Mouse (Mus musculus) megakaryocyte, embryonic 14.5 days (primary cell): ENCODE data around the gene Ankrd33. TPM values are rescaled to one million over a fixed set of nuclear protein-coding genes. Genes with fewer than 3 reads are reported as not detected.

Source experiments
- H3K27me3 ChIP-seq: replicated peaks from 2 replicates; pipeline ENCODE3; 2012; ENCODE audit warnings: inconsistent platforms
- H3K36me3 ChIP-seq: replicated peaks from 2 replicates; pipeline ENCODE3; 2012; ENCODE audit warnings: low read length, inconsistent platforms, mixed read lengths
- H3K4me1 ChIP-seq: 2 replicates; pipeline ENCODE4 v1.6.1; 2012; ENCODE audit warnings: inconsistent platforms
- H3K4me3 ChIP-seq: replicated peaks from 2 replicates; pipeline ENCODE3; 2012; ENCODE audit warnings: moderate library complexity, mild to moderate bottlenecking, inconsistent platforms
- H3K9me3 ChIP-seq: 2 replicates; pipeline ENCODE4 v1.6.1; 2012; ENCODE audit warnings: inconsistent platforms
- FLI1 ChIP-seq: IDR thresholded peaks from 2 replicates; pipeline ENCODE4 v1.6.1; 2012; ENCODE audit warnings: low read length, inconsistent platforms, mixed read lengths
- GATA1 ChIP-seq: IDR thresholded peaks from 3 replicates; pipeline ENCODE4 v1.6.1; 2012; ENCODE audit warnings: mixed read lengths, low read length, inconsistent platforms, borderline replicate concordance
- polyA plus RNA-seq: library from polyadenylated mRNA; stranded (reverse); fragments of >175 nt; gene quantifications from 2 replicates; pipeline ENCODE4 v1.2.3, GENCODE M21; 2012; ENCODE audit warnings: low replicate concordance; ENCODE audit not compliant: insufficient read depth

Ankrd33 gene
- polyA plus RNA-seq, 1 experiment, result not detected

- no peaks in the 10 kb centered on the region for H3K9me3 ChIP-seq
- no peak for TF ChIP-seq GATA1
- TF ChIP-seq FLI1, result no peak
- H3K27me3 ChIP-seq, result peaks cover 2% of the 10 kb centered on the region
- H3K4me1 ChIP-seq, result peaks cover 94% of the 10 kb centered on the region
- H3K4me3 ChIP-seq, result peak overlapping the region; percentile 31
- peaks cover 16% of the 10 kb centered on the region for H3K36me3 ChIP-seq
These were observed 27.9 kb downstream of the Ankrd33 start for GRCm38 (mm10) chr15:101143494-101143893.

- Histone ChIP-seq H3K4me1 (peaks cover 97% of the 10 kb centered on the region), H3K9me3 (no peaks in the 10 kb centered on the region), H3K27me3 (peaks cover 2% of the 10 kb centered on the region), H3K36me3 (peaks cover 16% of the 10 kb centered on the region), H3K4me3 (peak overlapping the region; percentile 92)
- TF ChIP-seq GATA1, result no peak
- no peak for TF ChIP-seq FLI1
These were observed 28.6 kb downstream of the Ankrd33 start for GRCm38 (mm10) chr15:101144176-101144575.

GRCm38 (mm10) chr15:101144779-101145178 lies 29.2 kb downstream of the Ankrd33 start:
- Histone ChIP-seq H3K27me3 (no peaks in the 10 kb centered on the region), H3K9me3 (no peaks in the 10 kb centered on the region), H3K4me1 (peaks cover 94% of the 10 kb centered on the region), H3K4me3 (peak overlapping the region; percentile 92), H3K36me3 (peaks cover 14% of the 10 kb centered on the region)
- TF ChIP-seq FLI1, result no peak
- TF ChIP-seq GATA1, result no peak

- TF ChIP-seq FLI1, result no peak
- TF ChIP-seq GATA1, result no peak
- no peaks in the 10 kb centered on the region for H3K9me3 ChIP-seq
- H3K4me1 ChIP-seq, result peaks cover 94% of the 10 kb centered on the region
- peak overlapping the region; percentile 92 for H3K4me3 ChIP-seq
- no peaks in the 10 kb centered on the region for H3K27me3 ChIP-seq
- peaks cover 14% of the 10 kb centered on the region for H3K36me3 ChIP-seq
These were observed 30.0 kb downstream of the Ankrd33 start for GRCm38 (mm10) chr15:101145424-101146099.

GRCm38 (mm10) chr15:101146100-101146965 lies 30.8 kb downstream of the Ankrd33 start:
- Histone ChIP-seq H3K4me3 (peak overlapping the region; percentile 92), H3K9me3 (no peaks in the 10 kb centered on the region)
- TF ChIP-seq GATA1, result no peak
- TF ChIP-seq FLI1, result no peak

GRCm38 (mm10) chr15:101147115-101147909 lies 31.8 kb downstream of the Ankrd33 start:
- H3K36me3 ChIP-seq, result peaks cover 14% of the 10 kb centered on the region
- H3K4me1 ChIP-seq, result peaks cover 97% of the 10 kb centered on the region
- H3K4me3 ChIP-seq, result peak overlapping the region; percentile 92
- no peaks in the 10 kb centered on the region for H3K27me3 ChIP-seq
- TF ChIP-seq GATA1 (no peak), FLI1 (no peak)
- H3K9me3 ChIP-seq, result no peaks in the 10 kb centered on the region

More at GRCm38 (mm10) chr15:101146100-101146965, 30.8 kb downstream of the Ankrd33 start:
- Histone ChIP-seq H3K4me1 (peaks cover 95% of the 10 kb centered on the region), H3K36me3 (peaks cover 14% of the 10 kb centered on the region), H3K27me3 (no peaks in the 10 kb centered on the region)

- no peak for TF ChIP-seq GATA1
- no peak for TF ChIP-seq FLI1
- H3K36me3 ChIP-seq, result peaks cover 12% of the 10 kb centered on the region
- H3K9me3 ChIP-seq, result no peaks in the 10 kb centered on the region
- H3K27me3 ChIP-seq, result no peaks in the 10 kb centered on the region
- H3K4me3 ChIP-seq, result peak overlapping the region; percentile 92
- H3K4me1 ChIP-seq, result peaks cover 92% of the 10 kb centered on the region
These were observed 32.3 kb downstream of the Ankrd33 start for GRCm38 (mm10) chr15:101147910-101148273.

- no peaks in the 10 kb centered on the region for H3K27me3 ChIP-seq
- peaks cover 92% of the 10 kb centered on the region for H3K4me1 ChIP-seq
- no peak for TF ChIP-seq GATA1
- H3K36me3 ChIP-seq, result peaks cover 6% of the 10 kb centered on the region
- H3K9me3 ChIP-seq, result no peaks in the 10 kb centered on the region
- no peak overlapping the region for H3K4me3 ChIP-seq
These were observed 33.0 kb downstream of the Ankrd33 start for GRCm38 (mm10) chr15:101148604-101149003.

GRCm38 (mm10) chr15:101151409-101152261 lies 36.1 kb downstream of the Ankrd33 start:
- peaks cover 82% of the 10 kb centered on the region for H3K4me1 ChIP-seq

More at GRCm38 (mm10) chr15:101151409-101152261, 36.1 kb downstream of the Ankrd33 start:
- Histone ChIP-seq H3K9me3 (peaks cover 5% of the 10 kb centered on the region), H3K27me3 (no peaks in the 10 kb centered on the region), H3K36me3 (peaks cover 4% of the 10 kb centered on the region), H3K4me3 (no peak overlapping the region)
- TF ChIP-seq GATA1 (no peak), FLI1 (no peak)
